Mouse (Mus musculus): ENCODE data around the gene Plxna4. TPM values are rescaled to one million over a fixed set of nuclear protein-coding genes. Genes with fewer than 3 reads are reported as not detected.

Plxna4 gene
- total and polyA plus RNA-seq, 2 experiments from 2014 or later: 10.1 to 43.4 TPM

DNA sequence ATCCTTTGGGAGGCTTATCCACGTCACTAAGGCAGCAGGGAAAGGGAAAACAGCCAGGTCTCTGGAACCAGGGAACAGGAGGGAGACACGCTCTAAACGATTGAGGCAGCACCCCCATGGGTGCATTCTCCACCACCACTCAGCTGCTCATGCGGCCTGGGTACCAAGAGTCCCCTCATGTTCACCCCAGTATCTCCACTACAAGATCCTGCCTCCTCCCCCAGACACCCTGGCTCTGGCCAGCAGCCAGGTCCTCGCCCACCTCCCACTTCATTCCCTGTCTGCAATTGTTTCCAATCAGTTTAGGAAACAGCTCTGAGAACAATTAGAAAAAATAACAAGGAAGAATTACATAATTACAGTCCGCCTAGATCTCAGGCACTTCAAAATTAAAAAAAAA is 150.8 kb downstream of the Plxna4 start:
- no peak overlapping the region for H3K9ac ChIP-seq (replicated peaks; ENCODE audit: low read length)
- H3K4me3 ChIP-seq (ENCODE audit: low read length): no peak overlapping the region
- H3K36me3 ChIP-seq (ENCODE audit: insufficient read depth, low read length): no peaks in the 10 kb centered on the region
- TF ChIP-seq CTCF (IDR thresholded peaks at IDR 0.05; ENCODE audit: low read depth): no peak
- ATAC-seq: no peak
- H3K27ac ChIP-seq: no peak overlapping the region
- H3K4me1 ChIP-seq (ENCODE audit: insufficient read depth, low read length): peaks cover 3% of the 10 kb centered on the region; the same call in 1 of the 2 replicates
- H3K4me2 ChIP-seq (ENCODE audit: low read depth, low read length): no peak overlapping the region
- no peaks in the 10 kb centered on the region for H3K27me3 ChIP-seq (ENCODE audit: insufficient read depth, low read length)
- no peak for DNase-seq (ENCODE audit: low spot score)
- H3K9me3 ChIP-seq (ENCODE audit: low read length): no peaks in the 10 kb centered on the region
- 54% methylated on average over 6 of the region's 6 CpGs for WGBS

DNA sequence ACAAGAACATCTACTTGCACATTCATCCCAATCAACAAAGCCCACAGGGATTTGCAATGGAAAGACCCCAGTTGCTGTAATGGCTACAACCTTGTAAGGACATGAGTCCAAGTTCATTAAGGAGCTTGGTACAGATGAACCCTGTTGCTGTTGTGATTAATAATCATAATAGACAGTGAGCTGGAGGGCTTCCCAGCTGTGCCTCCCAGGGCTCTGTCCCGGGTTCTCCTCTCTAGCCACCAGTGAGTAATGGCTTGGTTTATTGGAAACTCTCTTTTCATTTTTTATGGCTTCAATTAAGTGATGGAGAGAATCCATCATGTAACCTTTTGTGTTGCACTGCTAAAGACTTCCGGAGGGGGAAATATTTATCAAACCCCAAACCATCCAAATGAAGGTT is 164.9 kb downstream of the Plxna4 start:
- H3K4me3 ChIP-seq (ENCODE audit: low read length): no peak overlapping the region
- H3K27me3 ChIP-seq (ENCODE audit: insufficient read depth, low read length): no peaks in the 10 kb centered on the region
- no peaks in the 10 kb centered on the region for H3K36me3 ChIP-seq (ENCODE audit: insufficient read depth, low read length)
- ATAC-seq (no peak), DNase-seq (ENCODE audit: low spot score) (no peak)
- 63% methylated on average over 2 of the region's 2 CpGs for WGBS
- H3K4me1 ChIP-seq (ENCODE audit: insufficient read depth, low read length): no peaks in the 10 kb centered on the region
- H3K9me3 ChIP-seq (ENCODE audit: low read length): no peaks in the 10 kb centered on the region
- H3K9ac ChIP-seq (replicated peaks; ENCODE audit: low read length): no peak overlapping the region
- H3K27ac ChIP-seq: no peak overlapping the region
- H3K4me2 ChIP-seq (ENCODE audit: low read depth, low read length): no peak overlapping the region
- TF ChIP-seq CTCF (IDR thresholded peaks at IDR 0.05; ENCODE audit: low read depth): no peak

DNA sequence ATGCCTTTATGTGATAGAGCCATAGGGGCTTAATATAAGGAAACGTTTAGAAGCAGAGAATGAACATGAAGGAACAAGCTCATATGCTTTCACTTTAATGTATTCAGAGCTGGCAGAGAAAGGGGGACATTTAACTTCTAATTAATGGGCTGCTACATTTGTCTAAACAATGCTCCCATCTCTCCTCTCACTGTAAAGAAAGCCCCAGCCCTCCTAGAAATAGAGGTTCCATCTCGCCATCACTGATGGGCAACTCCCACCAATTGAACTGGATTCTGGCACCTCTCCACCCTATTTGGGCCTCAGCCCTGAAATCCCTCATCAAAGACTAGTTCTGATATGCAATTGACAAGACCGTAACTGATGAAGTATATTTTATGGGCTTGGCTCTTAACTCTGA is 167.4 kb downstream of the Plxna4 start:
- Histone ChIP-seq H3K9me3 (ENCODE audit: low read length) (no peaks in the 10 kb centered on the region), H3K4me2 (ENCODE audit: low read depth, low read length) (no peak overlapping the region), H3K4me1 (ENCODE audit: insufficient read depth, low read length) (no peaks in the 10 kb centered on the region), H3K27ac (no peak overlapping the region), H3K36me3 (ENCODE audit: insufficient read depth, low read length) (no peaks in the 10 kb centered on the region), H3K9ac (replicated peaks; ENCODE audit: low read length) (no peak overlapping the region), H3K27me3 (ENCODE audit: insufficient read depth, low read length) (no peaks in the 10 kb centered on the region), H3K4me3 (ENCODE audit: low read length) (no peak overlapping the region)
- ATAC-seq: no peak
- DNase-seq (ENCODE audit: low spot score): no peak
- WGBS: 59% methylated on average over 3 of the region's 3 CpGs
- TF ChIP-seq CTCF (IDR thresholded peaks at IDR 0.05; ENCODE audit: low read depth): no peak

DNA sequence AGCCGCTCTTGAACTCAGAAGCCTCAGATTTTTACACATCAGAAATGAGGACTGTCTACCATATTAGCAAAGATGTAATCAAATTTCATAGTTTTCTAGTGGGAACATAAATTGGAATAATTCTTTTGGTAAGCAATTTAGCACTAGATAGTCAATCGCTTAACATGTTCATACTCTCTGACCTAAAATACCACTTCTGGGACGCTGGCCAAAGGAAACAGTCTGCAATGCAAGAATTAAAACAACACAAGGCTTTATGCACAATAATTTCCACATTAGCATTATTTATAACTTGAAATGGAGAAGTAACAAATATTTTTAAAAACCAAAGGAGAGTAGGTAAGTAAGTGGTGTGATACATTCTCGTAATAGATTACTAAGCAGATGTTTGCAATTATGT is 170.6 kb downstream of the Plxna4 start:
- Histone ChIP-seq H3K4me1 (ENCODE audit: insufficient read depth, low read length) (no peaks in the 10 kb centered on the region), H3K27me3 (ENCODE audit: insufficient read depth, low read length) (no peaks in the 10 kb centered on the region), H3K27ac (no peak overlapping the region), H3K4me3 (ENCODE audit: low read length) (no peak overlapping the region), H3K9me3 (ENCODE audit: low read length) (no peaks in the 10 kb centered on the region), H3K9ac (replicated peaks; ENCODE audit: low read length) (no peak overlapping the region), H3K36me3 (ENCODE audit: insufficient read depth, low read length) (no peaks in the 10 kb centered on the region), H3K4me2 (ENCODE audit: low read depth, low read length) (no peak overlapping the region)
- 78% methylated on average over 4 of the region's 4 CpGs for WGBS
- no peak for DNase-seq (ENCODE audit: low spot score)
- no peak for ATAC-seq
- no peak for TF ChIP-seq CTCF (IDR thresholded peaks at IDR 0.05; ENCODE audit: low read depth)

DNA sequence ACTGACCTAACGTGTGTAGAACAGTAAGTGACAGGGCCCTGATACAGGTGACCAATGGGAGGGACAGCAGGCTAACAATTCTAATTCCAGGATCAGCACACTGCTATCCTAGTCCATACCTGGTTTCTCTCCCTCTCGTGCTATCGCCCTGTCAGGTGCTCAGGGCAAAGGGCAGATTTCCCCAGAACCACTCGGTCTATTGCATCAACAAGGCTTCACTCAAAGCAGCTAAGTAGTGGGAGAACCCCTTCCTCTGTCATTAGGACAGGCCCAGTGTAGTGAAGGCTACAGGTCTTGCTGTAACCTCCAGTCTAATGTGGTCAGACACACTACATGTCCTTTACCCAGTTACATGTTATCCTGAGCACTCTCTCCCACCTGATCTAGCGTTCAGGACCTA is 176.7 kb downstream of the Plxna4 start:
- ATAC-seq: no peak
- H3K27me3 ChIP-seq (ENCODE audit: insufficient read depth, low read length): no peaks in the 10 kb centered on the region
- H3K4me3 ChIP-seq (ENCODE audit: low read length): no peak overlapping the region
- no peak for TF ChIP-seq CTCF (IDR thresholded peaks at IDR 0.05; ENCODE audit: low read depth)
- H3K36me3 ChIP-seq (ENCODE audit: insufficient read depth, low read length): no peaks in the 10 kb centered on the region
- H3K9me3 ChIP-seq (ENCODE audit: low read length): no peaks in the 10 kb centered on the region
- H3K4me2 ChIP-seq (ENCODE audit: low read depth, low read length): no peak overlapping the region
- WGBS: 87% methylated on average over 5 of the region's 5 CpGs
- no peak overlapping the region for H3K9ac ChIP-seq (replicated peaks; ENCODE audit: low read length)
- H3K27ac ChIP-seq: no peak overlapping the region
- DNase-seq (ENCODE audit: low spot score): no peak
- H3K4me1 ChIP-seq (ENCODE audit: insufficient read depth, low read length): no peaks in the 10 kb centered on the region

DNA sequence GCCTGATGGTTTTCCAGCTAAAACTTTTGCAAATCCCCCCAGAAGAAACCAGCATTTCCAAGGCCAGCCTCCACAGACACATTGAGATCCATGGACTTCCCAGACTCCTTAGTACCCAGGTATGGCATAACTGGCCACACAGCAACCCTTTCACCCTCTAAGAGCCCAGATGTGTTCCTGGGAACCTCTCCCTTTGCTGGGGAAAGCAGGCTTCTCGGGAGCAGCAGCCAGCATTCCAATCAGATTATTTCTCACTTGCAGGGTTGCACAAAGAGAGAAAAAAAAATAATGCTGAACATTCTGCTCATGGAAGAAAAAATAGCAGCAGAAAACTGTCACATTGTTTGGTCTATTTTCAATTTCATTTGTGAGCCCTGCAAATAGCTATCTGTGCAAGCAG is 178.4 kb downstream of the Plxna4 start:
- Histone ChIP-seq H3K4me3 (ENCODE audit: low read length) (no peak overlapping the region), H3K4me2 (ENCODE audit: low read depth, low read length) (no peak overlapping the region), H3K9ac (replicated peaks; ENCODE audit: low read length) (no peak overlapping the region), H3K27ac (no peak overlapping the region), H3K4me1 (ENCODE audit: insufficient read depth, low read length) (no peaks in the 10 kb centered on the region), H3K36me3 (ENCODE audit: insufficient read depth, low read length) (no peaks in the 10 kb centered on the region), H3K27me3 (ENCODE audit: insufficient read depth, low read length) (no peaks in the 10 kb centered on the region), H3K9me3 (ENCODE audit: low read length) (no peaks in the 10 kb centered on the region)
- TF ChIP-seq CTCF (IDR thresholded peaks at IDR 0.05; ENCODE audit: low read depth): no peak
- no peak for ATAC-seq
- 30% methylated on average over 1 of the region's 1 CpGs for WGBS
- no peak for DNase-seq (ENCODE audit: low spot score)

DNA sequence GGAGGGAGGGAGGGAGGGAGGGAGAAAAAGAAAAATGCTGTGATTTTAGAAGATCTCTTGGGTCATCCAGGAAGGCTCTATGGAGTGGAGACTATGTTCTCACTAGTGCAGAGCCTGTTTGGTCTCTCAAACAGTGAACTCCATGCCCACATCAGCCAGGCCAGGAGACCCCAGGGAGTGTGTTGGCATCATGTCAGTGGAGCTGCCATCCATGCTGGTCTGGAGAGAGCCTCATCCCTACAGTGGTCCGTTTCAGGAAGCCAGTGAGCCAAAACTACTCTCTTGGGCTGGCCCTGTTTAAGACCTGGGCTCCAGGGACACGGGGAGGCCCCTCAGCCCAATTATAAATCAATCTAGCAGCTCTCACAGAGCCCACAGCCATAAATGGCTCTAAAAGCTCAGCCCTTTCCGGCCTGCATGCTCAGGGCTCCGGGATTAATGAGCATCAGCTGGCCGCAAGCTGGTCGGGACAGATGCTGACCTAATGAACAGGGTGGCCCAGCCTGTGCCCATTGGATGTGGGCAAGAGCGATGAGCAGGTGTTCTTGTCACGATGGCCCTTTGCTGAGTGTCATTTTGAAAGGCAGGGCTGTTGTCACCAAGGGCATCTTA is 180.3 kb downstream of the Plxna4 start:
- H3K9me3 ChIP-seq (ENCODE audit: low read length): no peaks in the 10 kb centered on the region
- H3K4me1 ChIP-seq (ENCODE audit: insufficient read depth, low read length): peaks cover 10% of the 10 kb centered on the region
- H3K27ac ChIP-seq: no peak overlapping the region
- no peak overlapping the region for H3K4me2 ChIP-seq (ENCODE audit: low read depth, low read length)
- no peak overlapping the region for H3K4me3 ChIP-seq (ENCODE audit: low read length)
- H3K27me3 ChIP-seq (ENCODE audit: insufficient read depth, low read length): no peaks in the 10 kb centered on the region
- DNase-seq (ENCODE audit: low spot score) (peak; percentile 57), ATAC-seq (peak; percentile 66; the same call in 1 of the 2 replicates)
- no peaks in the 10 kb centered on the region for H3K36me3 ChIP-seq (ENCODE audit: insufficient read depth, low read length)
- no peak for TF ChIP-seq CTCF (IDR thresholded peaks at IDR 0.05; ENCODE audit: low read depth)
- no peak overlapping the region for H3K9ac ChIP-seq (replicated peaks; ENCODE audit: low read length)
- WGBS: 30% methylated on average over 8 of the region's 8 CpGs
